Mouse (Mus musculus) erythroid progenitor cell, adult 5-6 weeks (primary cell): Measurements from ENCODE around the gene Mogat2. TPM values are rescaled to one million over a fixed set of nuclear protein-coding genes. Genes with fewer than 3 reads are reported as not detected.

ENCODE experiments used
- ATAC-seq: replicated peaks from 2 replicates; pipeline ENCODE4 v1.8.0; 2016; ENCODE audit warnings: moderate number of reproducible peaks, mild to moderate bottlenecking, moderate TSS enrichment, inconsistent platforms; ENCODE audit not compliant: poor library complexity, low FRiP score, severe bottlenecking
- total RNA-seq, 2 experiments: library from RNA; stranded (forward) in 1 of 2; stranded (reverse) in 1 of 2; fragments of 150-400 nt in 1 of 2; fragments of 186-747, 209-891 nt in 1 of 2; gene quantifications; 2 replicates each; pipeline versions ENCODE4 v1.2.3 to v1.2.4; 2015 to 2017; ENCODE audit warnings: low replicate concordance in 2 of 2

The Mogat2 gene
- total RNA-seq, 2 experiments from 2014 or later = 18.4 TPM; not detected in 1

DNA sequence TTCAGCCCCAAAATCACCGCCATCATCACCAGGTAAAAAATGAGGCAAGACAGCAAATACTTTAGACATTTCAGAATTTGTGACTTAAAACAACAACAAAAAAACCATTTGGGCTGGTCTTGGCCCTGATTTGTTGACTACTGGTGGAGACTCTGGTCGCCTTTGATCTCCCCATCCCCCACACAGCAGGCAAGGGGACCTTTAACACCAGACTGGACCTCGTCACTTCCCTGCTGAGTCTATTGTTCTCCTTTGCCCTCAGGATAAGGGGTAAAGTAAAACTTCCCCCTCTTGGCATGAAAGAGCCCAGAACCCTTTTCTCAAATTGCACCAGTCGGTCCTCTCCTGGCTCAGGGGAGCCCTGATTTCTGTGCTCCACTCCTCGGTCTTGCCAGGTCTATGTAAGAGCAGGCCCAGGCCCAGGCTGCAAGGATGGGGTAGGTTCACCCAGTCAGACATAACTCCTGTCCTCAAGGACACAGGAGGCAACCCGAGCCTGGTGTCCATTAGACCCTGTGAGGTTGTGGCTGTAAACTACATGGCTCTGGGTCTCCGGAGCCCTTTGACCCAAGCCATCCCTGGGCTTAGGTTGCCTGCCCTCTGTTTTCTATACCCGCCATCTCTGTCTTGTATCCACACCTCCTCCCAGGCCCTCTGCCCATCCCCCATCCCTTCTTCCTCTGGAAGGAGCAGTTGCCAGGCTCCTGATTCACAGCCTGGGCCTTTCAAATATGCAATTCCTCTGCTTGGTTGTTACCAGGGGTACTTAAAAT lies 1.3 kb downstream of the Mogat2 start:
- no peak for ATAC-seq

DNA sequence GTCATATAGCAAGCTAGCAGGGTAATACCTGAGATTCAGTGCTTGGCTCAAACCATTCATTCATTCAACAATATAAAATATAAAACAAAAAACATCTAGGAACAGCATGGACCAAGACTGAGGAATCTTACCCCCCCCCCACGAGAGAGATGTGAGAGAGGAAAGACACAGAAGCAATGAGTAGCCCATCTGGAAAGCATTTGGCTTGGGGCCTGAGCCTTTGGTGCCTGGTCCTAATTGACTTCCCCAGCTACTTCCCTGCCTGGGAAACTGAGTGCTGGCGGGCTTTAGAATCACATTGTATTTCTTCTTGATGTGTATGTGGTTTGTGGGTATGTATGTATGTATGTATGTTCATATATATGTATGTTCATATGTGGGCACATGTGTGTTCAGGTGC lies 2.8 kb downstream of the Mogat2 start:
- no peak for ATAC-seq

DNA sequence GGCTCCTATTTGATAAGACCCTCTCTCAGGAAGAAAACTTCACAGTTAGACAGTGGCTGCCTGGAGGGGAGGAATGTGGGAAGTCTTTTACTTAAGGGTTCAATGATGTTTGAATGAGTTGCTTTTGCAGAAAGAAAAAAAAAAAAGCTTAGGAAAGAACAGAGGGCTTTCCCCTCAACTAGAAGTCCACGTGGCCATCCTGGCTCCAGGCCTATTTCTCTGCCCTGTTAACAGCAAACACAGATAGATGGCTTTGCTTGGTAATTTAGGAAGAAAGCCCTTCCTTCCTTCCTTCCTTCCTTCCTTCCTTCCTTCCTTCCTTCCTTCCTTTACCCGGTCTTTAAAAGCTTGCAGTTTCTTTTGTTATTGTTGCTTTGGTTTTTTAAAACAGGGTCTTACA lies 3.5 kb downstream of the Mogat2 start:
- ATAC-seq = no peak

DNA sequence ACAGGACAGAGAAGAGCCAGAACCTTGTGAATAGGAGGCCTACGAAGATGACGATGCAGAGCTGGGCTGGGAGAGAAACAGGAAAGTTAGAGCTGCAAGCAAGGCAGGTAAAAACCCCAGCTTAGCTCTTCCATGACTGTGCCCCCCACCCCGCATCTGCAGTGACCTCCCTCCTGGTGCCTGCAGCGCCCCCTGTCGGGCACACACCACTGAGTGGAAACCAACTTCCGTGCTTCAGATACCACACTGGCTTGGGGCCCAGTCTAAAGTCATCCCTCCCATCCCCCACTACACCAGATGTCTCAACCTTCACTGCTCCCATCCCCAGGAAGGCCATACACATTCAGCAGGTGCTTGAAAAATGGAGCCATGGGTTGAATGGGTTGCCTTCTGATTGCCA lies 5.8 kb downstream of the Mogat2 start:
- no peak for ATAC-seq

DNA sequence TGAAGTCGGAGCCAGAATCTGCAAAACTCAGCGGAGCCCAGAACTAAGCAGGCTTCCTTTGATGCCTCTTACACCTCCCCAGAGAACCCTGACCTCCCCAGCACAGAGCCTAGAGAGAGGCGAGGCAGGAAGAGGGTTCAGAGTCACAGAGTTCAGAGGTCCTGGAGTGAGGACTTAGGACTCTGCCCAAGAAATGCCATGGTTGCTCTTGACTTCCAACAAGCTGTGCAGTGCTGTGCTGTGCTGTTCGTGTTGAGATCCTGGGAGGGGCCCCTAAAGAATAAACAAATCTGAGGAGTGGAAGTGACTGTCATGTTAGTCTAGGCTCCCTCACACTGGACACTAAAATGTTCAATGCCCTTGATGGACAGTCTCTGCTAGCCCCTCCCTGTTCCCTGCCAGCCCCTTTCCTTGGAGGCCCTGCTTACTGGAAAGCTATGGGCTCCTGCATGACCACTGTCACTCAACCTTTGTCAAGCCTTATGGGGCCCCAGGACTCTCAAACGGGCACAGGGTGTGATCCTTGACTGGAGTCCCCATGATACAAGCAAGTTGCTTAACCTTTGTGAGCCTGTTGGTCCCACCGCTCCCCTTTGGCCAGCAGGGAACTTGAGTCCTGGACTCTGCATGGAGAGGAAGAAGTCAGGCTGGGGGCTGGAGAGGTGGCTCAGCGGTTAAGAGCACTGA lies 8.2 kb downstream of the Mogat2 start:
- no peak for ATAC-seq

DNA sequence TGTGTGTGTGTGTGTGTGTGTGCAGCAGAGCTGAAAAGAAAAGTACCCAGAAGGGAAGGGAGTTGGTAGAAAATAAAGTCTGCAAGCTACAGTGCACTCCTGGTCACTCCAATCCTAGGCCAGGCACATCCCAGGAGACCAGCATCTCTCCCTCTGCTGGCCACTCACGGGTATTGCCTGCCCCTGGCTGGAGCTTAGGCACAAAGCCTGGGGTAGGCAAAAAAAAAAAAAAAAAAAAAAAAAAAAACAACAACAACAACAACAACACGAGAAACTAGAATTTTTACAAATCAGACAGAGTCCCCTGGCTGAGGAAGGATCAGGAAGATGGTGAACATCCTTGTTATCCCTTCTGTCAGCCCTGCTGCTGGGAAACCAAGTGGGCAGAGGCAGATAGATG lies 9.0 kb downstream of the Mogat2 start:
- no peak for ATAC-seq

DNA sequence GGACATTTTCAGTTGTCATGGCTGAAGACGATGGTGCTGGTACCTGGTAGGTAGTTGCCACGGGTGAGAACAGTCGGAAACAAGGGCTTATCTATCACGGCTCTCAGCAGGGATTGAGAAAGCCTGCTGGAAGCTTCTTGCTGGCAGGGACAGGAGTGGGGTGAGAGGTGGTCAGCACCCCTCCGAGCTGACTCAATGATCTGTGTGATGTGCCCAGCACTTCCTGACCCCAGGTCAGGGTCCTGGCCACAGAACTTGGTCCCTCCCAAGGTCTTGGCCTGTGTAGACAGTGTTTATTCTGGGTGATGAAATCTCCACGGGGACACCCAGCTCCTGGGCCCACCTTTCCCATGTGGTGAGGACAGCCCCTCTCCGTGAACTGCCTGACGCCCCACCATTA lies 9.6 kb downstream of the Mogat2 start:
- no peak for ATAC-seq

DNA sequence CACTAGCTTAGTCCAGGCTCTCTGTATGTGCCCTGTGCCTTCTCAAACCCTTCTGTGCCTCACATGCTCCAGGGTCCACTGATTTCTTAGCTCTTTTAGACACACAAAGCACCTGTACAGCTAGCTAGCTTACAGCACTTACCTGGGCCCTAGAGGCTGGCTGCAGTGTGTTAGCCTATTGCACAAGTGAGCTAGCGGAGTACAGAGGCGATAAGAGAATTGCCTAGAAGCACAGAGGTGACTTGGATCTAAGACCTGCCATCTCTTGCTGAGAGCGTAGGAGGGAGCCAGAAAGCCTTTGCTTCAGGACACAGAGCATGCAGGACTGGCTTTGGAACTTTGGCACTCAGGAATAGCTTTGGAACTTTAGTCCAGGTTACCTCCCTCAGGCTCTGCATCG lies 11.2 kb downstream of the Mogat2 start:
- ATAC-seq = no peak

DNA sequence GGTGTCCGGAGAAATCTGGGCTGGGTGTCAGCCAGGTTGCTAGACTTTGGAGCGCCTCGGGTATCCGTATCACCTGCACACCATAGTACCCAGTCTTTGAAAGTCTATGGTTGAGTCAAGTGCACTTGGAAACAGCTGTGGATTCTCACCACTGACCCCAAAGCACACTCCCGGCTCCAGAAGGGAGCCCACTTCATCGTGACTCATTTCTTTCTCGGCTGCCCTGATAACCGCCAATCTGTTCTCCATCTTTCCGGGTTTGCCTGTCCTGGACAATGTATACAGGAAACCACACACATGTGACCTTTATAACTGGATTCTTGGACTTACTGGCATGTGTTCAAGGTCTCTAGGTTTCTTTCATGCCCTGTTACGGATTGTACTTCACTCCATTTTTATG lies 11.8 kb downstream of the Mogat2 start:
- ATAC-seq = no peak

DNA sequence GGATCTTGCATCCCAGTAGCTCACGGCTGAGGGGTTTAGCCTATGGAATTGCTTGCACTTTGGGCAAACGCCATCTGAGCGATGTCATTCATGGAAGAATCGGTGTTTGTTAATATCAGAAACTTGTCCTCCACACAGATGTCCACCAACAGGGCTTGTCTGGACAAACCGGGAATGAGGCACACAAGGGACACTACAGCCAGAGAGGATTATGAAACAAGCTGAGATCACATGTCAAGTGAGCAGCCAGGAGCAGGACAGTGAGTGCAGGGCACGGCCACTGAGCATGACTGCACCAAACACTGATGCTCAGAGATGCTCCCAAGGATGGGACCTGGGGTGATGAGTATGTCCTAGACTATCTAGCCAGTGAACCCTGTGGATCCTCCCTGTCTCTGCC lies 13.0 kb downstream of the Mogat2 start:
- ATAC-seq = no peak

DNA sequence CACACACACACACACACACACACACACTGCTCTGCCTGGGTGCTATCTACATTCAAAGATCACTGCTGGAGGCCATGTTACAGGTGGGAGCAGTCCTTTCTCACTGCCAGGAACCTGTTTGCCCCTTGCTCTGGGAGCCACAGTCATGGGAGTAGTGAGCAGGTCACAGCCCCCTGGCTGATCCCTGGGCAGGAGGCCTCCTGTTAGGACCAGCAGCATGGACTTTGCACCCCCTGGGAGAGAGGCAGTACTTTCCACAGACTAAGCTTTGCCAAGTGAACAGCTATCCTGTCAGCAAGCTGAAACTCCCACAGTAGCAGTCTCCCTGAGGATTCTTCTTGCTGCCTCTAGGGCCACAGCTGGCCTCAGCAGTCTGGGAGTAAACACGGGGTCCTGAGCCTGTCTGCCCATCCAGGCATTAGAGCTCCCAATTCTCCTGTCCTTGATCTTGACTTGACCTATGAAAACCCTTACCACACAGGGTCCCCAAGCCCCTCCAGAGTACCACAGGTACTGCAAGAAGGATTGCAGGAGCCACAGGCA lies 13.7 kb downstream of the Mogat2 start:
- ATAC-seq = no peak

DNA sequence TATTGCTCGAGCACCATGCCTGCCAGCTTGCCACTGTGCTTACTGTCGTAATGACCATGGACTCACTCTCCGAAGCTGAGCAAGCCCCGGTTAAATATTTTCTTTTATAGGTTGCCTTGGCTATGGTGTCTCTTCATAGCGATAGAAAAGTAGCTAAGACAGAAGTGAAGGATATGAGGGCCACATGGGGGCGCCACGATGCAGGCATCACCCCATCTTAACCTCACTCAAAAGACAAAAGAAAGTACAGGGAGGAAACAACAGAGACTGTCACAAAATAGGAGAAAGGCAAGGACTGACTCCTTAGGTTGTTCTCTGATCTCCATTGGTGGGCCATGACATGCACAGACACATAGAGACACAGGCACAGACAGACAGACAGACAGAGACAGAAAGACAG lies 14.2 kb downstream of the Mogat2 start:
- no peak for ATAC-seq

DNA sequence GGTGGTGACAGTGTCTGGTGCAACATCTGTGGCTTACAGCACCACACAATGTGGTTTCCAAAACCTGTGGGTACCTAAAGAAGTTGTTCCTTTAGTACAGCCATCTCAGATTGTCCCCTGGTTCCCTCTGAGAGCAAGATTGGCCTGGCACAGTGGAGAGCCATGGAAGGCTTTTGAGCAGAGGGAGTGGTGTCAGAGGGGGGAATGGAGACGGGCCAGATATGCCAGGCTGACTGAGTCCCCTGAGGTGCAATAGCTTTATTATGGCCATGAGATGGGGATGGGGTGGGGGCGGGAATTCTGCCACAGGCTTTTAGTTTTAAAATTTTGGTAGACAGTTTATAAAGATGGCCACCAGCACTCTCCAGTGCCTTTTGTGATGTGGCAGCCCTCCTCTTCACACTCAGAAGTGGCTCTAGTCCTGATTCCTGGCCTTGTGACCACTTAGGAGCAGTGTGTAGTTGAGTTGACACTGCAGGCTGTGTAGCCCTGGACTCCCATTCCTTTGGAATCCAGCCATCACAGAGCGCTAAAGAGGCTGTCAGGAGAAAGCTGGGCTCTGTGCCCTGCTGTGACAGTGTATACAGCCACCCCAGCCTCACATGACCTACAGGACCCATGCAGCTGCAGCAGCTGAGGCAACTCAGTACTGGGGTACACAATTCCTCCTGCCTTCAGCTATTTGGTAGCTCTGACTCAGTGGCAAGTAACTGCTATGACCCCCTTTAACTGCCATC lies 20.9 kb downstream of the Mogat2 start:
- no peak for ATAC-seq

DNA sequence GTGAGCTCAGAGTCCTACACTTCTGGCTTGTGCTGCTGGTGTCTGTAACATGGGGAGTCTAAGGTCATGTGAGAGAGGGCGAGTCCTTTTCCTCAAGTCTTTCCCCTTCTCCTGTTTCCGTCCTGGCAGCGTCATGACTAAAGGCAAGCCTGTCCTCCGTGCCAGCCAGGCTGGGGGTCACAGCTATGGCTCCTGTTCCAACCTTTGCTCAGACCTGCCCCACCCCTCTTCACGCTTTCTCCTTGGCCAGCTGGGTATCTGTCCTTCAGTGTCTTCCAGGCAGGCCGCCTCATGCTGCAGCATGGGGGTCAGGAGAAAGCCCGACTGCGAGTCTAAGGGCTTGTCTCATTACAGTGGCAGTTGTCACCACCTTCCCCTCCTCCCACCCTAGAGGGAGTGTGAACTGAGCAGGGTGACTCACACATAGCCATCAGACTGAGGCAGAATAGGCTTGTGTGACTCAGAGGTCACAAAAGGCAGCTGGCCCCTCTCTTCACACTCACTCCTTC lies 23.0 kb downstream of the Mogat2 start:
- ATAC-seq = no peak

DNA sequence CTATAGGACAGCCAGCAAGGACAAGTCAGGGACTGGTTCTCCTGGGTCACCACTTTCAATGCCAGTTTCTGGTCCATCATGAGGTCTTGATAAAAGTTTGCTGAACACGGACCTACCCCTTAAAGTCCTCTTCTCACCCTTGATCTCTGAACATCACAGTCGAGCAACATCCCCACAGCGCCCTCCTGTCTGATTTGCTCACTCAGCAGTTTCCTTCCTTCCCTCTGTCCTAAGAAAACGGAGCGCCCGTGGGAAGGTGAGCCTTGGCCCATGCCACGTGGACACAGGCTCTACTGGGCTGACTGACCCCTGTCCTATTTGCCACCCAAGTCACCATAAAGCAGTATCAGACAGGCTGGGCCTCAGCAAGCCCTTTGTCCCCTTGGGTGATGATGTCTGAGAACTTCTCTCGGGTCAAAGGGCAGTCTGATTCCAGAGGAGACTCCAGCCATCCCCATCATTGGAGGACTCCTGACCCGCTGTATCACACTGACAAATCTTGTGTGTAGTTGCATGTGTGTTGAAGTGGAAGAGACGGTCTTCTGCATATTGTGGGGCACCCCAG lies 23.7 kb downstream of the Mogat2 start:
- no peak for ATAC-seq

DNA sequence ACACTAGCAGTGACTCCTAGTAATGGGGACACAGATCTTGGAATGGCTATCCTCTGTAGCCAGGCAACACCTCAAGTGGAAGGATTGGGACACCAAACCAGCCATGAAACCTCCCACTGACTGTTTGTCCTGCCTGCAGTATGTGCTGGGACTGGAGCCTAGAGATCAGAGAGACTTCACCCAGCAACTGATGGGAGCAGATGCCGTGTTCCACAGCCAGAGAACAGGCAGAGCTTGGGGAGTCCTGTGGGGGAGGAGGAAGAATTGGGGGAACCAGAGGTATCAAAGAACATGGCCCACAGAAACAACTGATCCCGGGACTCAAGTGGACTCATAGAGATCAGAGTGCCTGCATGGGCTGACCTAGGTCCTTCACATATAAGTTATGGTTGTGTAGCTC lies 24.7 kb downstream of the Mogat2 start:
- no peak for ATAC-seq

DNA sequence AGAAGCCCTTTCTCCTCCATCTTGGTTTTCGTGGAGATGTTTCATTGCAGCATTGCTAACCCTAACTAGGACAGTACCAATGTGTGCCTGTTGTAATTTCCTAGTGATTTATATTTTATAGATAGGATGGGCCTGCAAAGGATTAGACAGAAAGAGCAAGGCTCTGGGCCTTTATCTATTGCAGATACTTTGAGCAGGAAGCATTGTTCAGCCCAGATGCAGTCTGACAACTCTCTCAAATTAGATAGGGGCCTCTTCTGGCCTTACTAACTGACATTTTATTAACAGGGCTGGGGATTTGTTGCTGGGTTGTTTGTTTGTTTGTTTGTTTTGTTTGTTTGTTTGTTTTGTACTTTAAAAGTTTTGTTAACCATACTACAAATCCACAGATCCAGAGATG lies 25.4 kb downstream of the Mogat2 start:
- ATAC-seq = no peak

DNA sequence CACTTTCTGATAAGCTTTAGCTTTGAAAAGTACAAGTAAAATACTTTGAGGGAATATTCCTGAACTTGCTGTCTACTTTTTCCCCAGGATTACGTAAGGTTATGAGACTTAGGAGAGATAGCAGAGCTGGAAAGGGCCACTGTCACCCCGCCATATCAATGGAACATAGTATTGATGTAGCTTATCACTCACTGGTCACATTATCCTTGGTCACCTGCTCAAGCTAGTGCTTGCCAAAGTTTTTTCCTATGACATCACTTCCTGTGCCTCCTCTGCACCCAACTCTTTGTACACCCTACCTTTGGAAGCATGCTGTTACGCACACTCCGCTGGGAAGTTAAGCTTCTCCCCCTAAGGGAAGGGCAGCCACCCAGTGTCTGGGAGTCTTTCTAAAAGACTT lies 29.7 kb downstream of the Mogat2 start:
- ATAC-seq = no peak

DNA sequence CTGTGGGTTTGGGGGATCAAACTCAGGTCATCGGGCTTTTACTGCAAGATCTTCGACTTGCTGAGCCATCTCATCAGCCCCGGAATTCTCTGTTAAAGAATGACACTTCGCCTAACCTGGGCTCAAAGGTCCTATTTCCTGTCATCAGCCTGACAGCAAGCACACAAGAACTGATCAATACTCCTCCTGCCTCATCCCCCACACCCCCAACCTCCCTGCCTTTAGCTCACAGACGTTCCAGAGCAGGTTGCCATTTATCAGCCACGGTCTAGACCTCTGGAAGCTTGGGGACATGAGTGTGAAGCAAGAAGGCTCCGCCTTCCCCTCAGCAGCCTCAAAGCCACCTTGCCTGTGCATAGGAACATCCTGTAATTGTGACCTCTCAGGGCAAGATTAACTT lies 32.1 kb downstream of the Mogat2 start:
- ATAC-seq = no peak

DNA sequence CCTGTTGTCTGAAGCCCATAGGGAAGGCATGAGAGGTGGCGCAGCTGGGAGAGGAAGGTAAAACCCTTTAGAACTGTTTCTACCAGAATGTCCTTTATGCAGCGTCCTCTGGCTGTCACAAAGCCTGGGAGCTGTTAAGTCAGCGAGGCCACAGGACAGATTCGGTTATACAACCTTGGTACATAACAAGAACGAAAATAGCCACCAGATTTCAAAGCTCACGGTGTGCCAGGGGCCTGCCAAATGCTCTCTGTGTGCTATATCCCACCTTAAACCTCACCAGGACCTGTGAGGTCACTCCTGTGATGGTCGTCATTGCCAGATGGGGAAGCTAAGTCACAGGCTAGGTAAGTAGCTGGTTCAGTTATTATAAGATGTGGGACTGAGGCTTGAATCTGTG lies 36.3 kb downstream of the Mogat2 start:
- no peak for ATAC-seq
